Mouse (Mus musculus) myocyte (in vitro differentiated cells): Measurements from ENCODE around the gene H2afy2.

Experiments used
- CEBPB ChIP-seq: IDR thresholded peaks from 2 replicates; pipeline ENCODE4 v1.6.1; 2011; ENCODE audit warnings: mild to moderate bottlenecking, moderate library complexity; ENCODE audit not compliant: poor library complexity, insufficient read depth, severe bottlenecking
- MAX ChIP-seq: IDR thresholded peaks from one replicate; pipeline ENCODE4 v1.6.1; 2011; ENCODE audit warnings: low read depth, mild to moderate bottlenecking, control low read depth
- MYOG ChIP-seq, 3 experiments: IDR thresholded peaks; one replicate each; pipeline ENCODE4 v1.6.1; 2011; ENCODE audit warnings: control low read depth in 2 of 3, low read depth in 2 of 3, mild to moderate bottlenecking in 2 of 3; ENCODE audit not compliant: insufficient read length in 2 of 3, control insufficient read depth in 1 of 3, insufficient read depth in 1 of 3
- POLR2A ChIP-seq: IDR thresholded peaks from one replicate; pipeline ENCODE4 v1.6.1; 2011; ENCODE audit warnings: low read depth, mild to moderate bottlenecking, control low read depth, moderate library complexity; ENCODE audit not compliant: insufficient read length
- POLR2AphosphoS2 ChIP-seq: IDR thresholded peaks from one replicate; pipeline ENCODE4 v1.6.1; 2011; ENCODE audit warnings: low read depth, control low read depth; ENCODE audit not compliant: insufficient read length
- SRF ChIP-seq: IDR thresholded peaks from one replicate; pipeline ENCODE4 v1.6.1; 2011; ENCODE audit warnings: low read depth; ENCODE audit not compliant: control insufficient read depth, insufficient read length
- TCF12 ChIP-seq: IDR thresholded peaks from one replicate; pipeline ENCODE4 v1.6.1; 2011; ENCODE audit warnings: mild to moderate bottlenecking, control low read depth; ENCODE audit not compliant: poor library complexity, insufficient read depth, severe bottlenecking
- TCF3 ChIP-seq: IDR thresholded peaks from one replicate; pipeline ENCODE4 v1.6.1; 2011; ENCODE audit warnings: low read depth, control low read depth; ENCODE audit not compliant: insufficient read length
- USF1 ChIP-seq: IDR thresholded peaks from one replicate; pipeline ENCODE4 v1.6.1; 2011; ENCODE audit warnings: low read depth, mild to moderate bottlenecking, control low read depth, moderate library complexity

- TF ChIP-seq POLR2A (no peak), USF1 (no peak), POLR2AphosphoS2 (no peak), TCF3 (no peak), MYOG (IDR thresholded peaks at IDR 0.05; ENCODE audit: control insufficient read depth in 1 of 3, insufficient read depth in 1 of 3, insufficient read length in 2 of 3, low read depth in 2 of 3) (no peak), MAX (no peak), CEBPB (no peak), TCF12 (no peak), SRF (no peak)
Observed at GRCm38 (mm10) chr10:61795458-61795857, 11.5 kb upstream of the H2afy2 start.
